Mouse (Mus musculus): Measurements from ENCODE around the gene Ankra2.

Gene Ankra2

DNA sequence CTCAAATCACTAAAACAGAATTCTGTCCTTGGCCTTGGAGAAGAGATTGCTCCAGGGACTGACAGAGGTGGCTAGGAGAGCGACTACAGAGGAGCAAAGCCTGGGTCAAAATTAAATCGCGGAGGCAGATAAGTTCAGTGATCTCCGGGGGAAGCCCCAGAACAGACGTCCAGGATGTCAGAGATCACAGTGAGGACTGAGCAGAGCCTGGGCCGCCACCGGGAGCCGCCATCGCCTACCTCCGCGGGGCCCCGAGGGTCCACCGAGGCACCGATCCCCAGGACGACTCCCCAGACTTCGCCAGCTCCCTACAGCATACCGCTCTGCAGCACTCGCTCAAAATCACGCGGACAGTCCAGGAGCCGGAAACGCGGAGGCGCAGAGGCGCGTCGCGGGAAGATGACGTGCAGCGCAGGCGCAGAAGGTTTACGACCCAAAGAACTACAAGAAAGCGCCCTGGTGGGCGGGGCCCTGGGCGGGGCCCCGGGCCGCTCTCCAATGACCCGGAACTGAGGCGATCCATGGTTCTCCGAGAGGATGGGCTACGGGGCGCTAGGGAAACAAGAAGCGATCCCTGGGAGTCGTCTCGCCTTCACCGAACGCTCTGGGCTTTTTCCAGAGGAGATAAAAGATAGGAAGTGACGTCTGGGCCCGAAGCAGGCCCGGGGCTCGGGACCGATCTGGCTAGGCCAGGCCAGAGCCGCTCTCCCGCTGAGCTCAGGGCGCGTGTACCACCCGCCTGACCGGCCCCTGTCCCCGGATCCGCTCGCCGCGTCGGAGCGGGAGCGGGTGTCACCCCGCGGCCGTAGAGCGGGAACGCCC, at the start of gene Ankra2, which contains the start of gene Utp15:
Gene Ankra2 (plus strand): TSS at position 439 of the 822 bp plus-strand sequence.
Gene Utp15 (minus strand): TSS at position 406 of the 822 bp plus-strand sequence.
- peak; percentile 99 for DNase-seq

GRCm38 (mm10) chr13:98222848-98223247, 40.0 kb upstream of the Ankra2 start:
- peak; percentile 69 for DNase-seq

GRCm38 (mm10) chr13:98226225-98226624, 36.6 kb upstream of the Ankra2 start:
- no peak for DNase-seq

DNA sequence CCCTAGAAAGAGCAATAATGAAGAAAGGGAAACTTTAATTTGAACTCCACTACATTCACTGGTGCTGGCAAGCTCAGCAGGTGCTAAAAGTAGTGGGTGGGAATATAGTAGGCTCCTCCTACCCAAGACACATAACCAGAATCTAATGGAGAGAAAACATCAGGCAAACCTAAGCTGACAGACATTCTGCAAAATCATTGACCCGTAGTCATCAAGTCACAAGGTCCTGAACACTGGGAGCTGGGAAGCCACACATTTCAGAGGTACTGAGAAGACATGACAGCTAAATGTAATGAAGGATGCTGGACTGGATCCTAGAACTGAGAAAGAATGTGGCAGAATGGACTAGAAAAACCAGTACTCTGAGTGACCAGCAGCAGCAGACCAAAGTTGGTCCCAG, 32.4 kb upstream of the Ankra2 start:
- peak; percentile 85 for DNase-seq

DNA sequence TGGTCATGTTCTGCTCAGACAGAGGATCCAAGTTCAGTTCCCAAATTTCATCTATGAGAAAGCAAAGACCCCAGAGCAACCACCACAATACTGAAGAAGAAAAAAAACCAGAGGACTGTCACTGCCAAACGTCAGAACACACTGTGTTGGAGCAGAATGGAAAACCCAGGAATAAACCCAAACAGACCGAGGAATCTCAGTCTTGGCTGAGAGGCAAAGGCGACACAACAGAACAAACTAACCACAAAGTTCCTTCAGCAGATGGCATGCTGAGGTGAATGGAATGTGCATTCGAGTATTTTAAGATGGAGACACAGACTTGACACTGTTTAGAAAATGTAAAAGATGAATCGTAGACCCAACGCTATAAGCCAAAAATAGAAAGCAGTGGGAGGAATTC, 27.4 kb upstream of the Ankra2 start:
- no peak for DNase-seq

DNA sequence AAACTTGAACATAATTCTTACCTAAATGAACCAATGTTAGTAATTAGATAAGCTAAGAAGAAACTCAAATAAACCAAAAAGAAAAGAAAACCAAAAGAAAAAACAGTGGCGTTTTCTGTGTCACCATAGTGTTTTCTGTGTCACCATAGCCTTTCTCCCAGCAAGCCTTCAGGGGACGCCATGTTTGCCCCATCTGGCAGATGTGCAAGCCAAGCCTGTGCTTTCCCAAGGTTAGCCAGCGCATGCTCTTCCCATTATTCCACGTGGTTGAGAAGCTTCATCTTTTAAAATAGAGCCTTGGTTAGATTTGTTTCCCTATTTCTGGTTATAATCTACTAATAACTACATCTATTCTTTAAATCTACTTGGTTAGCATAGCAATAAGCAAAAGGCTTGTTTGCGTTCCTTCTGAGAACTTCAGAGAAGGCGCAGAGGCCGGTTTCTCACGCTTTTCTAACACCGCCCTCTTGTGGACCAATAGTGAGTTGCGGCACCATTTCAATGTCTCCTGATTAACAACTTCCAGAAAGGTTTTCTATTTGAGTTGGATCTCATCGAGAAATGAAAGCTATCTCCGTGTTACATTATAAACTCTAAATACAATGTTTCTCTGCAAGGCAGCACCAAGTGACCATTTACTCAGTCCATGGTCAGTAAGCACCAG, 22.8 kb upstream of the Ankra2 start:
- peak; percentile 76 for DNase-seq

- DNase-seq = no peak
Measured at GRCm38 (mm10) chr13:98241531-98242282, 21.2 kb upstream of the Ankra2 start.

- DNase-seq = peak; percentile 51
Measured at GRCm38 (mm10) chr13:98244571-98245350, 18.1 kb upstream of the Ankra2 start.

DNA sequence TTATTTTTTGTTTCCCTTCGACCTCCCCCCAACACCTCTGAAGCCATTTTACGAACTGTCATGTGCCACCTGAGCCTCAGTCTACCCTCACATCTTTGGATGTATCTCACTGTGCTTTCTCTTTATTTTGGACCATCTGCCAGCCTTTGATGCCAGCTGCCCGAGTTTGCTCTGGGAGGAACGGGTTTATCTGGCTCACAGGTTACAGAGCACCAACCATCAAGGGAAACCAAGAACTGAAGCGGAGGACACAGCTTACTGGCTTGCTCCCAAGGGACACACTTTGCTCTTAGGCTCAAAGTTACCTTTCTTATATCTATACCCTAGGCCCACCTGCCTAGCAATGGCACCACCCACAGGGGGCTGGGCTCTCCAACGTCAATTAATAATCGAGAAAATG, 17.5 kb upstream of the Ankra2 start:
- no peak for DNase-seq

DNA sequence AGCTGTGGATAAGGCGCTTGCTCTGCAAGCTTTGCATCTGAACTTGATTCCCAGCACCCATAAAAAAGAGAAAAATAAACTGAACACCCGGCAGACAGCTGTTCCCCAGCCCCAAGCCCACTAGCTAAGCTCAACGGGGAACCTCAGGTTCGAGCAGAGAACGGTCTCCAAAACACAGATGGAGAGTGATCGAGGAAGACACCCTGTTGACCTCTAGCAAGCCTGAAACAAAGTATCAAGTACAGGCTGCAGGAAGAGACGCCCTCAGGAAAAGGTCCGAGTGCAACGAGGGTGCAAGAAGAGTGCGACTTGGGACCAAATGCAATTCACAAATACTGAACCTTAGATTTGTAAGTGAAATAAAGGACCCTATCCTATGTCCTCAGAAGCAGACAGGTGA, 13.3 kb upstream of the Ankra2 start:
- DNase-seq = no peak

DNA sequence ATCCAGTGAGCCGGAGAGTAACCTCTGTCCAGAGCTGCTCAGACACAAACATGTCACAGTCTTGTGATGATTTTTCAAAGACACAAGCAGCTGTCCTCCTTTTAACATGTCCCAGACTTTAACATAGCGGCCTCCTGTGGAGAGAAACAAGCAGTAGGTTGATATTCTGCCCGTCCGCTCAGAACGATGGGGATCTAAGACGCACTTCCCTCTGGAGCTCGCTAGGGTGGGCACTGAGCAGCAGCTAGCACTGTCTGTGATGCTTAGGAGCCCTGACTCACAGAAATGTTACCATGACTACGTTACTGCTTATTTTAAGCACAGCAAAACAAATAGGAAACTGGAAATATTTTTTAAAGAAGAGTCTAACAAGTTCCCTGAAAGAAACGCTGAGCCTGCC, 8.0 kb upstream of the Ankra2 start:
- DNase-seq = peak; percentile 27

- no peak for DNase-seq
Measured at GRCm38 (mm10) chr13:98263458-98263987, 649 bp downstream of the Ankra2 start.

GRCm38 (mm10) chr13:98264111-98264510, 1.2 kb downstream of the Ankra2 start:
- DNase-seq = peak; percentile 11

DNA sequence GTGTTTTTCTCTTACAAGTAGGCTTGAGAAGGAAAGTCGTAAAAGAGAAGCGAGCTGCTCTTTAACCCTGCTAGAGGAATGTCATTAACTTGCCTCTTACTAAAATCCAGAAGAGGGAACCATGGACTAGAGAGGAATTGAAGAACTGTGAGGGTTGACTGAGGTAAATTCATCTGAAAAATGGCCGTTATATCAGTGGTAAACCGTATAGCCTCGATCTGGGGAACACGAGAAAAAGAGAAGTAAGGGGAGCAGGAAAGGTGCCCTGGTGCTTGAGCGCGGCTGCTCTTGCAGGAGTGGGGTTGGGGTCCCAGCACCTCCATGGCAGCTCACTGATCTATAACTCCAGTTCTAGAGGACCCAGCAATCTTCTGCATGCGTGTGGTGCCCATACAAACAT, 11.1 kb downstream of the Ankra2 start:
- DNase-seq = no peak

- no peak for DNase-seq
Measured at GRCm38 (mm10) chr13:98275646-98276045, 12.8 kb downstream of the Ankra2 start.

- DNase-seq = no peak
Measured at GRCm38 (mm10) chr13:98276253-98276652, 13.4 kb downstream of the Ankra2 start.

- DNase-seq = no peak
Measured at GRCm38 (mm10) chr13:98277501-98277900, 14.6 kb downstream of the Ankra2 start.

- DNase-seq = no peak
Measured at GRCm38 (mm10) chr13:98279686-98280085, 16.8 kb downstream of the Ankra2 start, which contains the start of gene Gm21976. Gene Gm21976 (plus strand): TSS chr13:98279887.

DNA sequence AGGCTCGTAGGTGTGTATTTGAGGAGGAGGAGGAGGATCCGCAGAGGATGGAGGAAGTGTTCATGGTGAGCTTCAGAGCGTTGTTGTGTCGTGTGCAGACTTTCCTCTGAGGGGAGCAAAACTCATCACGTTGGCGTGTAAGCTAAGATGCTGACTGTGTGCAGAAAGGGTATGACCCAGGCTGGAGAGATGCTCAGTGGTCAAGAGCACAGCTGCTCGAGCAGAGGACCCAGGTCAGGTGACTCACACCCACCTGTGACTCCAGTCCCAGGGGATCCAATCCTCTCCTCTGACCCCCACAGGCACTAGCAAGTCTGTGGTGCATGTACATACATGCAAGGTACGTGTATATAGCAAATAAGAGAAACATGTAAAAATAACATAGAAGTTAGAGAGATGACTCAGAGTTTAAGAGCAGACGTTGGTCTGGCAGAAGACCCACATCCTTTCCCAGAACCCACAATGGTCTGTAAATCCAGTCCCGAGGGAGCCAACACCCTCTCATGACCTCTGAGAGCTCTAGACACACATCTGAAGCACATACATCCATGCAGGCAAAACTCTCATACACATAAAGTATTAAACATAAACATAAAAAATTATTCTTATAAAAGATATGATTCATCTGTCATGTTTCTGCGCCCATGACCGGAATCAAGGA, 18.2 kb downstream of the Ankra2 start:
- DNase-seq = no peak

DNA sequence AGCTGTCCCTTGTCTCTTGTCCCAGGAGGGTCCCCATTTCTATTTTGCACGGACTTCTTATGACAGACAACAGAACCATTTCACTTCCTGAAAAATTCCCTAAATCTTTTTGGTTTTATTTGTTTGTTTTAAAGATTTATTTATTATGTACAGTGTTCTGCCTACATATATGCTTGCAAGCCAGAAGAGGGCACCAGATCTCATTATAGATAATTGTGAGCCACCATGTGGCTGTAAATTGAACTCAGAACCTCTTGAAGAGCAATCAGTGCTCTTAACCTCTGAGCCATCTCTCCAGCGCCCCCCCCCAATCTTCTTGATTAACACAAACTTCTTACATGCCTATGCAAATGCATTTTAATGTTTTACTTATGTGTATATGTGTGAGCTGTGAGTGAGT, 27.8 kb downstream of the Ankra2 start:
- DNase-seq = no peak

DNA sequence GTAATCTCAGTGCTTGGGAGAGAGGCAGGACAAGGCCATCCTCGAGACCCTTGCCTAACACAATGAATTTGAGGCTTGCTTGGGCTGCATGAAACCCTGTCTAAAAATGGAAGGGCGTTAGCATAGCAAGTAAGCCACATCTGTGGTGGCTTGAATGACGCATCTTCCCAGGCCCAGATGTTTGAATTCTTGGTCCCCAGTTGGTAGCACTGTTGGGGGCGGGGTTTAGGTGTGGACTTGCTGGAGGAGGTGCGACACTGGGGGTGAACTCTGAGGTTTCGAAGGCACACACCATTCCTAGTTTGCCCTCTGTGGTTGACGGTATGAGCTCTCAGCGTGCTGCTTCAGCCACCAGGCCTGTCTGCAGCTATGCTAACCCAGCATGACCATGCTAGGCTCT, 28.8 kb downstream of the Ankra2 start:
- DNase-seq = no peak

- DNase-seq = no peak
Measured at GRCm38 (mm10) chr13:98296072-98296471, 33.2 kb downstream of the Ankra2 start.
